Mouse (Mus musculus) B cell, adult 2 months (primary cell): ENCODE data around the gene Usp17ld.
"Not testable (repeated sequence)": the region's sequence is repeated elsewhere in the genome, so short reads cannot be mapped to it uniquely, and the experiment has no call there.

Experiments used
- DNase-seq, 2 experiments: peaks; one replicate each; pipeline ENCODE4 v3.0.0; 2022

Usp17ld gene

GRCm38 (mm10) chr7:103252405-103252804 is at the start of gene Usp17ld:
Gene Usp17ld (minus strand): TSS chr7:103252505.
- DNase-seq: not testable (repeated sequence)

GRCm38 (mm10) chr7:103216696-103217095 is 35.6 kb downstream of the Usp17ld start, which contains the start of gene Olfr594:
Gene Olfr594 (plus strand): TSS chr7:103216996.
- DNase-seq: no peak

- not testable (repeated sequence) for DNase-seq
These were observed 40.3 kb downstream of the Usp17ld start for GRCm38 (mm10) chr7:103212050-103212449.

GRCm38 (mm10) chr7:103211562-103211961 is 40.7 kb downstream of the Usp17ld start, which contains the start of gene Olfr593:
Gene Olfr593 (plus strand): TSS chr7:103211862.
- no peak for DNase-seq
